Mouse (Mus musculus): ENCODE measurements at regions not wholly inside any gene's neighbourhood (a gene's known extent, or its start where the extent isn't known, plus 50 kb on each side); places are given as distances from the start of the nearest gene placed in this dataset.

DNA sequence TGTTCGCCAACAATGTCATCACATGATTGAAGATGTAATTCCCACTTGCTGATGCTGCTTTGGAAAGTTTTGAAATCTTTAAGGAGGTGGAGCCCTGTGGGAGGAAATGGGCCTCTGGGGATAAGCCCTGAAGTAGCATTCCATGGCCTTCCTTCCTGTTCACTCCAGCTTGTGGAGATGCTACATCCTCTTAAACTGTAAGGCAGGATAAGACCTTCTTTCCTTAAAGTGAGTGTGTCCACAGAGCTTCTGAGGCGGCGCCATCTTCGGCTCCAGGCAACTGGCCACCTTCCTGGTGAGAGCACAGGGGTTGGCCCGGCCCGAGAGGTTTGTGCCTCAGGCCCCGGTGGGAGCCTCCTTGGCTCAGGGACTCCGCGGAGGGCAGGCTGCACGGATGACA is 173.1 kb downstream of the Fam124b start:
- H3K4me3 ChIP-seq (ENCODE audit: insufficient read depth, low read depth, low read length) = no peak overlapping the region
- DNase-seq = no peak
- WGBS = 66% methylated on average over 10 of the region's 10 CpGs
- no peaks in the 10 kb centered on the region for H3K4me1 ChIP-seq (ENCODE audit: control insufficient read depth, insufficient read depth, low read length)
- TF ChIP-seq POLR2A (IDR thresholded peaks at IDR 0.05; ENCODE audit: low read depth, low read length) (no peak), CTCF (conservative IDR thresholded peaks at IDR 0.05; ENCODE audit: insufficient read depth, insufficient read length, low read depth, low read length) (no peak)
- H3K36me3 ChIP-seq (ENCODE audit: control insufficient read depth, insufficient read depth, low read length) = no peaks in the 10 kb centered on the region
- no peak overlapping the region for H3K27ac ChIP-seq (ENCODE audit: insufficient read depth, low read depth, low read length)
- H3K27me3 ChIP-seq (replicated peaks; ENCODE audit: control insufficient read depth, insufficient read depth, low read length) = no peaks in the 10 kb centered on the region

DNA sequence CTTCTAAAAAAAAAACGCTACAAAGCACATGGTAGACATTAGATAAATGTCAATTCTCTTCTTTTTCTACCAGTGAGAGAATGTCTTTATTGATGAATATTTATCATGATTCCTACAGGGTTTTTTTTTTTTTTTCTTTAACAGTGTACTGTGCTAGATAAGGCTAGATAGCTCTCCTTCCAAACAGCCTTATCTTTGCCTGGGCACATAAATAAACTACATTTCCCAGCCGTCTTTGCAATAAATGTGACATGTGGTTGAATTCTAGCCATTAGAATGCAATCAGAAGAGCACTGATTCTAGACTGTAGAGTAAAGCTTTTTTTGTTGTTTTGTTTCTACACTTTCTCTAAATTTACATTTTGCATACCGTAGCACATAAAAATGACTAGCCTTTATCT is 177.9 kb downstream of the Fam124b start:
- no peak overlapping the region for H3K4me3 ChIP-seq (ENCODE audit: insufficient read depth, low read depth, low read length)
- WGBS = 78% methylated on average over 3 of the region's 3 CpGs
- H3K27me3 ChIP-seq (replicated peaks; ENCODE audit: control insufficient read depth, insufficient read depth, low read length) = no peaks in the 10 kb centered on the region
- H3K36me3 ChIP-seq (ENCODE audit: control insufficient read depth, insufficient read depth, low read length) = no peaks in the 10 kb centered on the region
- TF ChIP-seq CTCF (conservative IDR thresholded peaks at IDR 0.05; ENCODE audit: insufficient read depth, insufficient read length, low read depth, low read length) (no peak), POLR2A (IDR thresholded peaks at IDR 0.05; ENCODE audit: low read depth, low read length) (no peak)
- H3K4me1 ChIP-seq (ENCODE audit: control insufficient read depth, insufficient read depth, low read length) = no peaks in the 10 kb centered on the region
- no peak for DNase-seq
- H3K27ac ChIP-seq (ENCODE audit: insufficient read depth, low read depth, low read length) = no peak overlapping the region

DNA sequence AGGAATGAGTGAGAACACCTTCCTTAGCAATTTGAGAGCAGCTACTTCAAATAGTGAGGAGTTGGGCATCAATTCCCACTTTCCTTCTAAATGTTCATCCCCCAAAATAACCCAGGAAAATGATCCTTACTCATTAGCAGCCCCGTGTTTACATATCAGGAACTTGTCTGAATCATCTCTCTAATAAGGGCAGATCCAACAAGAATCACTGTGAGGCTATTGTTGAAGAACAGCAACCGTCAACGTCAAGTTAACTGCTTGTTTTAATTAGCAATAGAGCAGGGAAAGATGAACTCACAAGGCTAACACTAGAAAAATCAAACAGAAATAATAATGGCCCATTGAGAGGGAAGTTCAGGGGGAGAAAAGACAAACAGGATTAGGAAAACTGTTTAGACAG is 178.4 kb downstream of the Fam124b start:
- Histone ChIP-seq H3K4me1 (ENCODE audit: control insufficient read depth, insufficient read depth, low read length) (no peaks in the 10 kb centered on the region), H3K4me3 (ENCODE audit: insufficient read depth, low read depth, low read length) (no peak overlapping the region), H3K27me3 (replicated peaks; ENCODE audit: control insufficient read depth, insufficient read depth, low read length) (no peaks in the 10 kb centered on the region), H3K27ac (ENCODE audit: insufficient read depth, low read depth, low read length) (no peak overlapping the region), H3K36me3 (ENCODE audit: control insufficient read depth, insufficient read depth, low read length) (no peaks in the 10 kb centered on the region)
- 39% methylated on average over 3 of the region's 3 CpGs for WGBS
- DNase-seq = no peak
- TF ChIP-seq POLR2A (IDR thresholded peaks at IDR 0.05; ENCODE audit: low read depth, low read length) = no peak
- no peak for TF ChIP-seq CTCF (conservative IDR thresholded peaks at IDR 0.05; ENCODE audit: insufficient read depth, insufficient read length, low read depth, low read length)

- Histone ChIP-seq H3K36me3 (ENCODE audit: control insufficient read depth, insufficient read depth, low read length) (no peaks in the 10 kb centered on the region), H3K27ac (ENCODE audit: insufficient read depth, low read depth, low read length) (no peak overlapping the region), H3K4me3 (ENCODE audit: insufficient read depth, low read depth, low read length) (no peak overlapping the region), H3K27me3 (replicated peaks; ENCODE audit: control insufficient read depth, insufficient read depth, low read length) (no peaks in the 10 kb centered on the region), H3K4me1 (ENCODE audit: control insufficient read depth, insufficient read depth, low read length) (no peaks in the 10 kb centered on the region)
- DNase-seq = no peak
- TF ChIP-seq POLR2A (IDR thresholded peaks at IDR 0.05; ENCODE audit: low read depth, low read length) (no peak), CTCF (conservative IDR thresholded peaks at IDR 0.05; ENCODE audit: insufficient read depth, insufficient read length, low read depth, low read length) (no peak)
- 66% methylated on average over 4 of the region's 4 CpGs for WGBS
Measured at GRCm38 (mm10) chr1:80039161-80039560, 178.2 kb upstream of the Serpine2 start.

- no peak for DNase-seq
- no peak for TF ChIP-seq CTCF (conservative IDR thresholded peaks at IDR 0.05; ENCODE audit: insufficient read depth, insufficient read length, low read depth, low read length)
- no peaks in the 10 kb centered on the region for H3K36me3 ChIP-seq (ENCODE audit: control insufficient read depth, insufficient read depth, low read length)
- H3K4me3 ChIP-seq (ENCODE audit: insufficient read depth, low read depth, low read length) = no peak overlapping the region
- no peak overlapping the region for H3K27ac ChIP-seq (ENCODE audit: insufficient read depth, low read depth, low read length)
- H3K4me1 ChIP-seq (ENCODE audit: control insufficient read depth, insufficient read depth, low read length) = no peaks in the 10 kb centered on the region
- no peaks in the 10 kb centered on the region for H3K27me3 ChIP-seq (replicated peaks; ENCODE audit: control insufficient read depth, insufficient read depth, low read length)
Measured at GRCm38 (mm10) chr1:80038059-80038458, 177.1 kb upstream of the Serpine2 start.

DNA sequence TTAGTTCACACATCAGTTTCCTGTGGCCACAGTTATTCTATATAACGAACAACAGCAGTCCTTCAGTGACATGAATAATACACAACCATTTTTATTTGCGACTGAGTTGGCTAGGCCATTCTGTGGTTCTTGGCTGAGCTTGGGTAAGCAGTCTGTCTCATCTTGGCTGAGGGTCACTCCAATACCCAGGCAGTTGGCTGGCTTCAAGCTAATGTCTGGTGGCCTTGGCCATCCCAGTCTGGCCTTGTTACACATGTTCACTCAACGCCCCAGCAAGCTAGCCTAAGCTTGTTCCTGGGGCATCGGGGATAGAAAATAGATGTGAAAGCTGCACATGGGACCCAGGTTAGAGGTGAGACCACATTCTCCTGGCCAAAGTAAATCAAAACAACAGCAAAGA is 175.5 kb upstream of the Serpine2 start:
- Histone ChIP-seq H3K27ac (ENCODE audit: insufficient read depth, low read depth, low read length) (no peak overlapping the region), H3K4me3 (ENCODE audit: insufficient read depth, low read depth, low read length) (no peak overlapping the region), H3K36me3 (ENCODE audit: control insufficient read depth, insufficient read depth, low read length) (no peaks in the 10 kb centered on the region), H3K27me3 (replicated peaks; ENCODE audit: control insufficient read depth, insufficient read depth, low read length) (no peaks in the 10 kb centered on the region), H3K4me1 (ENCODE audit: control insufficient read depth, insufficient read depth, low read length) (no peaks in the 10 kb centered on the region)
- DNase-seq = no peak
- WGBS = 90% methylated on average over 4 of the region's 4 CpGs
- no peak for TF ChIP-seq POLR2A (IDR thresholded peaks at IDR 0.05; ENCODE audit: low read depth, low read length)
- no peak for TF ChIP-seq CTCF (conservative IDR thresholded peaks at IDR 0.05; ENCODE audit: insufficient read depth, insufficient read length, low read depth, low read length)

DNA sequence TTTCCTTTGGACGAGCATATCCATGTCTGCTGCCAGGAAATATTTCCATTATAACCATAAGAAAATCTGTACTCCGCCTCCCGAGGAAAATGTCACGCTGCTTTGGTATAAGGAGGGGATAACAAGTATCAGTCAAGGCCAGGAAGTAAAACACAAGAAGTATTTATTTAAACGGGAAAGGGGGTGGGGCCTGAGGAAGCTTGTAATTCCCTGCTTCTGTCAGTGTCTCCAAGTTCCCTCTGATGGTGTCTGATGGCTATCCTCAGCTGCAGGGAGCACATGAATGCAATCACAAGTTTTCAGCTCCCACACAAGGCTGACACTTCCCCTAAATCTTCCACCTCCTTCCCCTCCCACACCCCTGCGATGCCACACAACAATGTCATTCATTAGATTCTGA is 172.5 kb upstream of the Serpine2 start:
- WGBS = 24% methylated on average over 6 of the region's 6 CpGs
- no peak for DNase-seq
- no peak for TF ChIP-seq POLR2A (IDR thresholded peaks at IDR 0.05; ENCODE audit: low read depth, low read length)
- no peak for TF ChIP-seq CTCF (conservative IDR thresholded peaks at IDR 0.05; ENCODE audit: insufficient read depth, insufficient read length, low read depth, low read length)
- H3K27me3 ChIP-seq (replicated peaks; ENCODE audit: control insufficient read depth, insufficient read depth, low read length) = no peaks in the 10 kb centered on the region
- no peaks in the 10 kb centered on the region for H3K36me3 ChIP-seq (ENCODE audit: control insufficient read depth, insufficient read depth, low read length)
- H3K4me1 ChIP-seq (ENCODE audit: control insufficient read depth, insufficient read depth, low read length) = no peaks in the 10 kb centered on the region
- no peak overlapping the region for H3K27ac ChIP-seq (ENCODE audit: insufficient read depth, low read depth, low read length)
- no peak overlapping the region for H3K4me3 ChIP-seq (ENCODE audit: insufficient read depth, low read depth, low read length)

- TF ChIP-seq POLR2A (IDR thresholded peaks at IDR 0.05; ENCODE audit: low read depth, low read length) = no peak
- TF ChIP-seq CTCF (conservative IDR thresholded peaks at IDR 0.05; ENCODE audit: insufficient read depth, insufficient read length, low read depth, low read length) = no peak
- DNase-seq = no peak
- Histone ChIP-seq H3K27me3 (replicated peaks; ENCODE audit: control insufficient read depth, insufficient read depth, low read length) (no peaks in the 10 kb centered on the region), H3K4me1 (ENCODE audit: control insufficient read depth, insufficient read depth, low read length) (no peaks in the 10 kb centered on the region), H3K36me3 (ENCODE audit: control insufficient read depth, insufficient read depth, low read length) (no peaks in the 10 kb centered on the region), H3K4me3 (ENCODE audit: insufficient read depth, low read depth, low read length) (no peak overlapping the region), H3K27ac (ENCODE audit: insufficient read depth, low read depth, low read length) (no peak overlapping the region)
- 30% methylated on average over 2 of the region's 2 CpGs for WGBS
Measured at GRCm38 (mm10) chr1:80033121-80033520, 172.1 kb upstream of the Serpine2 start.

All from kidney, adult 2 months (tissue).